Mouse (Mus musculus) layer of hippocampus, adult 8-10 months (tissue): ENCODE measurements around the gene Zfp276. TPM values are rescaled to one million over a fixed set of nuclear protein-coding genes. Genes with fewer than 3 reads are reported as not detected.

Experiments
- DNase-seq, 2 experiments: peaks; one replicate each; pipeline ENCODE4 v3.0.0; 2022; ENCODE audit warnings: low spot score in 2 of 2
- total RNA-seq, 4 experiments: library from RNA; stranded (reverse); gene quantifications; 2 replicates each; pipeline ENCODE4 v1.2.4; 2022

Gene Zfp276
- total RNA-seq, 4 experiments from 2014 or later: 21.0 to 27.4 (median 24.2) TPM

GRCm38 (mm10) chr8:123290166-123290565 is 36.2 kb downstream of the Zfp276 start:
- peak in 1 of 2 experiments; percentile 29 for DNase-seq

DNA sequence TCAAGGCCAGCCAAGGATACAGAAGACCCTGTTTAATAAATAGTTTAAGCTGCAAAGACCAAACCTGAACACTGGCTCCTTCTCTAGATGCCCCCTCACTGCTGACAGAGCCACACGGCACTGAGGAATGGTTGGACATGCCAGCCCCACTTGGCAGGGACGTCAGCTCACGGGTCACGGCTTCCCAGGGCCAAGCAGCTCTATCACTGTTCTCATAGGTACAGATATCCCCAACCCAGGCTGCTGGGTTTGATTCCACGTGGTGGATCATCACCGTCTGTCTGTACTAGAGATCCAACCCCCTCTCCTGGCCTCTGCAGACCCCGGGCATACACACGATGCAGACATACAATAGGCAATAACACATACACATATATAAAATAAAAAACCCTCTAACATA is 36.7 kb downstream of the Zfp276 start:
- no peak for DNase-seq

- DNase-seq: no peak
Observed at GRCm38 (mm10) chr8:123291716-123292115, 37.7 kb downstream of the Zfp276 start.

GRCm38 (mm10) chr8:123292281-123292680 is 38.3 kb downstream of the Zfp276 start:
- DNase-seq: no peak

- DNase-seq: no peak
Observed at GRCm38 (mm10) chr8:123292785-123293184, 38.8 kb downstream of the Zfp276 start.

- DNase-seq: no peak
Observed at GRCm38 (mm10) chr8:123298301-123298700, 44.3 kb downstream of the Zfp276 start.

- DNase-seq: no peak
Observed at GRCm38 (mm10) chr8:123308738-123309137, 54.7 kb downstream of the Zfp276 start.

DNA sequence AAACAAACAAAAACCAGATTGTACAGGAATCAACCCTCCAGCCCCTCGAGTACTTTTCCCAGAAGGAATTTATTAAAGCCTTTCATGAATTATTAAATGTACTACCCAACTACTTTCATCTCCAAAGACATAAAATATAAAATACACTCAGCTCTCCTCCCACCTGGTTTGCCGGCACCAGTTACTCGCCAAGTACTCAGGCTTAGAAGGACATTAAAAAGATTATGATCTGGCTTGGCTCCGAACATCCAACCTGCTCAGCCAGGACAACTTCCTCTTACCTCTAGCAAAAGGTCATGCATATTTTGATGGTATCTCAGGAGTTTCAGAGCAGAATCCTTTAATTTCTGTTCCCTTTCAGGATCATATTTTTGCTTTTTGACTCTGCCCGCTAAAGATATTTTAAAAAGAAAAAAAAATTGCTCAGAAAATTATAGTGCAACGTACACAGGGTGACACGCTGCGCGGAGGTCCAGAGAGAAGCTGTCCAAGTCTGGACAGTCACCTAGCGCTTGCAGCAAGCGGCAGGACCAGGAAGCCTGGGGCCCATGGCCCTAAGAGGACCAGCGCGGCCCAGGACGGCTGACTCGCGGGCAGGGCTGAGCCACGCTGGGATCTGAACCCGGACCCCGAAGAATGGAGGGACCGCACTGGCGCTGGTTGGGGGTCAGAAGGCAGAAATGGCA is 63.9 kb downstream of the Zfp276 start:
- no peak for DNase-seq

DNA sequence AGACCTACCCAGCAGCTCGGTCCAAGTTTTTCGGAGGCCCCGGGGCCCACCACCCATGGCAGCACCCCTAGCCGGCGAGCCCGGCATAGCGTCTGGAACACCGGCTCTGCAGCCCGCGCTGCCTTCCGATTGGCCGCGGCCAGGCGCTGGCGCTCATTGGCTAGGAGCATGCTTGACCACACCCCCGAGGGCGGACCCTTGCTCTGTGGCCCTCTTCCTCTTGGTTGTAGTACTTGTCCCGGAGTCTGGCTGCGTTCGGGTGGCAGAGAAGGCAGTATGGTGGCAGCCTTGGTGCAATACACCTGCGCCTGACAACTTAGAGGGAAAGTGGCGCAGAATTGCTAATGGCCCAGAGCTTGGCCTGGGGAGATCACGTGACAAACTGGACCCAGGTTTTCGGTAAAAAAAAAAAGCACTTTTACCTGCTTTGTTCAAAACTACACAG is 64.5 kb downstream of the Zfp276 start, which contains the start of gene Fanca:
Gene Fanca (minus strand): TSS at position 110 of the 445 bp plus-strand sequence.
- peak; percentile 79 to 83 for DNase-seq

Other genes starting within 250 kb of the Zfp276 start
- gene Ankrd11, start 211.9 kb upstream of the Zfp276 start, total RNA-seq: 100 to 1,000 TPM; 149 to 174 (median 162) TPM
- 10 to 100 TPM; 51.8 to 64.2 (median 60.9) TPM for gene Spg7, start 191.3 kb upstream of the Zfp276 start, total RNA-seq
- gene Rpl13, start 151.8 kb upstream of the Zfp276 start, total RNA-seq: 100 to 1,000 TPM; 359 to 512 (median 443) TPM
- gene Cpne7, start 136.8 kb upstream of the Zfp276 start, total RNA-seq: 100 to 1,000 TPM; 277 to 341 (median 303) TPM
- 1 to 10 TPM; 1.7 to 3.1 (median 1.9) TPM for gene Sult5a1, start 95.9 kb upstream of the Zfp276 start, total RNA-seq
- under 1 TPM in 1 of 4 experiments, not detected in 3; 0.45 TPM for gene Dpep1, start 68.0 kb upstream of the Zfp276 start, total RNA-seq
- 100 to 1,000 TPM in 3 of 4 experiments, 10 to 100 TPM in 1; 95.9 to 131 (median 123) TPM for gene Chmp1a, start 41.4 kb upstream of the Zfp276 start, total RNA-seq
- 1 to 10 TPM; 5.5 to 9.7 (median 6.6) TPM for gene Spata33, start 41.4 kb upstream of the Zfp276 start, total RNA-seq
- 100 to 1,000 TPM in 1 of 4 experiments, 10 to 100 TPM in 3; 84.5 to 112 (median 94.1) TPM for gene Cdk10, start 29.4 kb upstream of the Zfp276 start, total RNA-seq
- gene Spata2l, start 18.0 kb upstream of the Zfp276 start, total RNA-seq: 10 to 100 TPM; 55.1 to 69.3 (median 61.5) TPM
- gene Vps9d1, start 153 bp downstream of the Zfp276 start, total RNA-seq: 10 to 100 TPM; 52.1 to 63.9 (median 58.9) TPM
- 1 to 10 TPM in 3 of 4 experiments, under 1 TPM in 1; 0.96 to 3.2 (median 3.0) TPM for gene Fanca, start 64.4 kb downstream of the Zfp276 start, total RNA-seq
- 10 to 100 TPM; 15.8 to 16.3 (median 16.0) TPM for gene Spire2, start 78.5 kb downstream of the Zfp276 start, total RNA-seq
- gene Tcf25, start 119.6 kb downstream of the Zfp276 start, total RNA-seq: 100 to 1,000 TPM; 466 to 571 (median 498) TPM
- gene Mc1r, start 152.9 kb downstream of the Zfp276 start, total RNA-seq: under 1 TPM in 1 of 4 experiments, not detected in 3; 0.08 TPM
- gene Tubb3, start 157.2 kb downstream of the Zfp276 start, total RNA-seq: 100 to 1,000 TPM; 265 to 291 (median 279) TPM
- gene Def8, start 169.3 kb downstream of the Zfp276 start, total RNA-seq: 10 to 100 TPM; 48.1 to 59.4 (median 54.5) TPM
- gene Afg3l1, start 223.7 kb downstream of the Zfp276 start, total RNA-seq: 10 to 100 TPM; 28.3 to 36.0 (median 32.2) TPM